Mouse (Mus musculus): Measurements from ENCODE around the gene Mfsd4b1.

The Mfsd4b1 gene

DNA sequence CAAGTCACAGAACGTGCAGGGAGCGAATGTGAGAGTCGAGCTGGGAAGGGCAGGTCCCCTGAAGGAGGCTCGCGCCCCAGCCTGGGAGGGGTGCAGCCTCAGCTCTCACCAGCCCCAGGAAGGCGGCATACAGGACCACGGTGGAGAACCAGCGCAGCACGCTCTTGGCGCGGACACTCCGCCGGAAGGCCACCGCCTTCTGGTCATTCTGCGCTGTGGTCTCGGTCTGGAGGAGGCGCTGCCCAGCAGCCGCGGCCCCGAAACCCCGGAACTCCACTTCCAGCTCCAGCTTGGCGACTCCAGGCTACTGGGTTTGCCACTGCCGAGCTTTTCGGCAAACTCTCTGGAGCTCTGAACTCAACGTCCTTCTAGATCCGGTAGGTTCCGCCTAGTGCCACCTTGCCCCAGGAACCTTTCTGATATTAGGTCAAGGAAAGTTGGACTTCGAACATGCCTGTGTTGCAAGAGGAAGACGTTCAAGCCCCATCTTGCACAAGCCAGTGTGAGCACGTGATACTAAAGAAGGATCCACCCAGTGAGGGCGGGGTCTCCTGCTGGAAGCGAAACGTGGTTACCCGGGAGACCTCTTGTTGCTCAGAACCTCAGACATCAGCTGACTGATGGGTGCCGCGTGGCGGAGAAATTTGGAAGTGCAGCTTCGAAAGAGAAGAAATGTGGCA is 65.2 kb downstream of the Mfsd4b1 start, which contains the start of gene Mfsd4b3:
TSS of gene Mfsd4b3 (minus strand) at position 393 of the 680 bp plus-strand sequence.
- in situ Hi-C loops (cut with MboI), result no loop called here

DNA sequence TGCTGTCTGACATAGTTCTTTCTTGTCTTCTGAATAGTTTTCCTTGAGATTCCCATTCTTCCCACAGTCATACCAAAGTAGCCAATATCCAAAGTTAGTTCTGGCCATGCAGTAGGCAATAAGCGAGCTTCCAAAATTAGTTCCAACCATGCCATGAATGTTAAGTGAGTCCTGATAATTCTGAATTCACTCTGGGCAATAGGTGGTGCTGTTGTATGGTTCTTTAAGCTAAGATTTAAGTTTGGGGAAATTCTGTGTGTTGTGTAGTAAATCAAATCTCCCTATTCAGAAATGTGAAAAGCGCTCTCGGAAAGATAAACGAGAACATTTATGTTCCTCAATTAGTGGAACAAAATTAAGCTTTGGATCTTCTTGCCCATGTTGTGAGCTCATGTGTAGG is 66.8 kb downstream of the Mfsd4b1 start:
- in situ Hi-C loops (cut with MboI), result no loop called here

DNA sequence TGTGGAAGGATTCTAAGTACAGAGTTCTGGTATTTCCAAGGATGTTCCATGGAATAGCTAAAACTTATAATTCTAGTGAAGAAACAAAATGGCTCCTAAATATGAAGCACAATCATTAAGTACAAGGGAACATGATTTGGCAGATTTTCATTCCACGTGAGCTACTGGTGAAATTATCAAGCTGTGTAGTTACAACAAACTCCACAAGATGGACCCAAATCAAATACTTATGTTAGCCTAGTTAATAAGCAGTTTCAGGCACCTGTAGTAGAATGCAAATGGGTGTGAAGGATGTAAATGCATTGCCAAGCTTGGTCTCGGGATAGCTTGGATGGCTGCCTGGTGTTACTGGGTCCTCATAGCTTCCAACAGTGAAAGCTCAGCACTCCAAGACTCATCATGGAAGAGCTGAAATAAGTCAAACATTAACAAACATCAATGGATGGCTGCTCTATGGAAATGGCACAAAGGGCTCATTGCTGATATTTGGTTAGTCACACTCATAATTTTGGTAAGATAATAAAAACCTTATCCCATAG is 68.7 kb downstream of the Mfsd4b1 start:
- in situ Hi-C loops (cut with MboI), result no loop called here

DNA sequence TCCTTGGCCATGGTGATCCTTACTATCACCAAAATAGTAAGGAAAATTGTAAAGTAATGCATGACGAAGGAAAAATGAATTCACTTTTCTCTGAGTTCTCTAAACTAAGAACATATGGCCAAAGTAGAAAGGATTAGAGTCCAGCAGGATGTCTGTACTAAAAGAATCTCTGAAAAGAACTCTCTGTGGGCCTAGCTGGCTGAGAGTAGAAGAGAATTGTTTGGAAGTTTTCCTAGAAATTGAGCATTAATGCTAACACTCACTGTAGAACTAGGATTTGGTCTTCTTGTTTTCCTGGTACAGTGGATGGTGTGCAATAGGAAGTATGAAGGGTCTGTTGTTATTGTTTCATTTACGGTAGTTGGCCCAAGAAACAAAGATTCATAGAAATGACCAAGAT is 69.9 kb downstream of the Mfsd4b1 start:
- in situ Hi-C loops (cut with MboI), result no loop called here

Data from mature B cell (primary cell).